Mouse (Mus musculus) liver, embryonic 16.5 days (tissue): Measurements from ENCODE around the gene Il18rap. TPM values are rescaled to one million over a fixed set of nuclear protein-coding genes. Genes with fewer than 3 reads are reported as not detected.

ENCODE experiments used
- ATAC-seq: fragments of 200-750 bp; cut with Nextera tagmentation; 2 replicates; pipeline ENCODE4 v1.8.0; 2017; ENCODE audit warnings: low read depth, mild to moderate bottlenecking, moderate number of reproducible peaks, moderate library complexity
- H3K27ac ChIP-seq: fragments of 300-500 bp; sonication (generic); 2 replicates; pipeline ENCODE4 v1.5.1; 2014; ENCODE audit warnings: mild to moderate bottlenecking, low read length
- H3K27me3 ChIP-seq: fragments of 300-500 bp; sonication (generic); 2 replicates; pipeline ENCODE4 v1.6.1; 2014; ENCODE audit warnings: low read depth, low read length, mixed read lengths; ENCODE audit not compliant: control insufficient read depth, insufficient read depth
- H3K36me3 ChIP-seq: fragments of 300-500 bp; sonication (generic); 2 replicates; pipeline ENCODE4 v1.6.1; 2014; ENCODE audit warnings: mild to moderate bottlenecking; ENCODE audit not compliant: control insufficient read depth, insufficient read depth
- H3K4me1 ChIP-seq: fragments of 300-500 bp; sonication (generic); 2 replicates; pipeline ENCODE4 v1.6.1; 2014; ENCODE audit warnings: low read depth, low read length, mixed read lengths; ENCODE audit not compliant: control insufficient read depth
- H3K4me2 ChIP-seq: fragments of 300-500 bp; sonication (generic); 2 replicates; pipeline ENCODE4 v1.6.1; 2014; ENCODE audit warnings: low read depth, low read length, mixed read lengths
- H3K4me3 ChIP-seq: fragments of 300-500 bp; sonication (generic); 2 replicates; pipeline ENCODE4 v1.5.1; 2014; ENCODE audit warnings: low read depth, mild to moderate bottlenecking, low read length
- H3K9ac ChIP-seq: fragments of 300-500 bp; sonication (generic); 2 replicates; pipeline ENCODE4 v1.6.1; 2014; ENCODE audit warnings: low read depth, low read length
- H3K9me3 ChIP-seq: fragments of 300-500 bp; sonication (generic); replicated peaks from 2 replicates; pipeline ENCODE4 v1.6.1; 2016; ENCODE audit warnings: low read length; ENCODE audit not compliant: control insufficient read depth
- WGBS: fragments of 180-500 bp; shearing (Covaris S2); extraction: QIAGEN DNeasy Blood & Tissue Kit; methylation state at CpG from one replicate; pipeline ENCODE4 v1.1.7; 2014; ENCODE audit not compliant: insufficient replicate concordance; 5-methylcytosine and 5-hydroxymethylcytosine counted together
- polyA plus RNA-seq: library from polyadenylated mRNA; unstranded; fragments of >200 nt; fragmentation: Nextera tagmentation; extraction: Ambion mirVana; gene quantifications from 2 replicates; pipeline ENCODE4 v1.2.1, GENCODE M21; 2015

The Il18rap gene
- polyA plus RNA-seq, 1 experiment from 2014 or later: 1.8 TPM

- WGBS: 55% methylated on average over 5 of the region's 5 CpGs
- ATAC-seq: no peak
- no peak overlapping the region for H3K4me2 ChIP-seq
Observed at GRCm38 (mm10) chr1:40523971-40524722, 9.0 kb downstream of the Il18rap start.

GRCm38 (mm10) chr1:40529287-40529686 lies 14.1 kb downstream of the Il18rap start:
- ATAC-seq: no peak
- H3K4me3 ChIP-seq: no peak overlapping the region

More at GRCm38 (mm10) chr1:40523971-40524722, 9.0 kb downstream of the Il18rap start:
- Histone ChIP-seq H3K4me1 (no peaks in the 10 kb centered on the region), H3K9ac (no peak overlapping the region), H3K4me3 (no peak overlapping the region), H3K27ac (no peak overlapping the region), H3K27me3 (no peaks in the 10 kb centered on the region), H3K9me3 (no peaks in the 10 kb centered on the region), H3K36me3 (no peaks in the 10 kb centered on the region)

GRCm38 (mm10) chr1:40537577-40537976 lies 22.4 kb downstream of the Il18rap start:
- no peaks in the 10 kb centered on the region for H3K27me3 ChIP-seq
- ATAC-seq: no peak
- 60% methylated on average over 5 of the region's 5 CpGs for WGBS
- H3K36me3 ChIP-seq: no peaks in the 10 kb centered on the region
- no peaks in the 10 kb centered on the region for H3K9me3 ChIP-seq
- no peak overlapping the region for H3K27ac ChIP-seq
- no peak overlapping the region for H3K9ac ChIP-seq
- no peak overlapping the region for H3K4me3 ChIP-seq
- H3K4me2 ChIP-seq: no peak overlapping the region
- H3K4me1 ChIP-seq: no peaks in the 10 kb centered on the region

More at GRCm38 (mm10) chr1:40529287-40529686, 14.1 kb downstream of the Il18rap start:
- no peak overlapping the region for H3K4me2 ChIP-seq
- no peak overlapping the region for H3K9ac ChIP-seq
- H3K9me3 ChIP-seq: no peaks in the 10 kb centered on the region
- no peaks in the 10 kb centered on the region for H3K4me1 ChIP-seq
- no peaks in the 10 kb centered on the region for H3K27me3 ChIP-seq
- 59% methylated on average over 5 of the region's 5 CpGs for WGBS
- H3K36me3 ChIP-seq: no peaks in the 10 kb centered on the region
- no peak overlapping the region for H3K27ac ChIP-seq

GRCm38 (mm10) chr1:40544650-40545049 lies 29.5 kb downstream of the Il18rap start:
- no peaks in the 10 kb centered on the region for H3K9me3 ChIP-seq
- no peak overlapping the region for H3K4me2 ChIP-seq
- 0% methylated on average over 2 of the region's 2 CpGs for WGBS
- no peak for ATAC-seq
- H3K4me3 ChIP-seq: no peak overlapping the region
- no peaks in the 10 kb centered on the region for H3K36me3 ChIP-seq
- H3K9ac ChIP-seq: no peak overlapping the region
- no peak overlapping the region for H3K27ac ChIP-seq
- H3K4me1 ChIP-seq: no peaks in the 10 kb centered on the region
- H3K27me3 ChIP-seq: no peaks in the 10 kb centered on the region

- WGBS: 58% methylated on average over 4 of the region's 4 CpGs
- no peak overlapping the region for H3K4me3 ChIP-seq
- H3K4me1 ChIP-seq: no peaks in the 10 kb centered on the region
- no peak overlapping the region for H3K27ac ChIP-seq
- no peak overlapping the region for H3K4me2 ChIP-seq
- ATAC-seq: no peak
- no peaks in the 10 kb centered on the region for H3K27me3 ChIP-seq
- H3K36me3 ChIP-seq: no peaks in the 10 kb centered on the region
- H3K9me3 ChIP-seq: no peaks in the 10 kb centered on the region
- no peak overlapping the region for H3K9ac ChIP-seq
Observed at GRCm38 (mm10) chr1:40546645-40547044, 31.5 kb downstream of the Il18rap start.

- no peak overlapping the region for H3K9ac ChIP-seq
- H3K36me3 ChIP-seq: no peaks in the 10 kb centered on the region
- WGBS: 70% methylated on average over 11 of the region's 11 CpGs
- no peak overlapping the region for H3K27ac ChIP-seq
- no peaks in the 10 kb centered on the region for H3K27me3 ChIP-seq
- no peaks in the 10 kb centered on the region for H3K9me3 ChIP-seq
- ATAC-seq: no peak
- no peaks in the 10 kb centered on the region for H3K4me1 ChIP-seq
- H3K4me2 ChIP-seq: no peak overlapping the region
- H3K4me3 ChIP-seq: no peak overlapping the region
Observed at GRCm38 (mm10) chr1:40547064-40547572, 32.0 kb downstream of the Il18rap start.

- Histone ChIP-seq H3K9me3 (no peaks in the 10 kb centered on the region), H3K27ac (no peak overlapping the region), H3K27me3 (no peaks in the 10 kb centered on the region), H3K4me1 (no peaks in the 10 kb centered on the region), H3K4me3 (no peak overlapping the region), H3K4me2 (no peak overlapping the region), H3K9ac (no peak overlapping the region), H3K36me3 (no peaks in the 10 kb centered on the region)
- 51% methylated on average over 10 of the region's 10 CpGs for WGBS
- no peak for ATAC-seq
Observed at GRCm38 (mm10) chr1:40547762-40548161, 32.6 kb downstream of the Il18rap start.

- Histone ChIP-seq H3K27ac (no peak overlapping the region), H3K9ac (no peak overlapping the region), H3K4me1 (no peaks in the 10 kb centered on the region), H3K9me3 (no peaks in the 10 kb centered on the region), H3K36me3 (no peaks in the 10 kb centered on the region), H3K4me3 (no peak overlapping the region), H3K27me3 (no peaks in the 10 kb centered on the region), H3K4me2 (no peak overlapping the region)
- WGBS: 41% methylated on average over 4 of the region's 4 CpGs
- ATAC-seq: no peak
Observed at GRCm38 (mm10) chr1:40569374-40569773, 54.2 kb downstream of the Il18rap start.

- Histone ChIP-seq H3K27me3 (no peaks in the 10 kb centered on the region), H3K4me2 (no peak within 1 kb of the TSS), H3K27ac (no peak within 1 kb of the TSS), H3K36me3 (no peaks in the 10 kb centered on the region), H3K4me1 (no peaks in the 10 kb centered on the region), H3K4me3 (no peak within 1 kb of the TSS), H3K9ac (no peak within 1 kb of the TSS), H3K9me3 (no peaks in the 10 kb centered on the region)
- 7% methylated on average over 7 of the region's 7 CpGs for whole genome bisulfite sequencing
- no peak for ATAC-seq
Observed at GRCm38 (mm10) chr1:40579784-40580183, 64.6 kb downstream of the Il18rap start, which contains the start of gene Slc9a4. Gene Slc9a4 (plus strand): TSS chr1:40580081.
